Mouse (Mus musculus) CH12.LX (cell line): Measurements from ENCODE around the gene Fibp. TPM values are rescaled to one million over a fixed set of nuclear protein-coding genes. Genes with fewer than 3 reads are reported as not detected.

Experiments used
- DNase-seq: peaks from one replicate; pipeline ENCODE4 v3.0.0-alpha.2; 2013; ENCODE audit errors: extremely low read depth
- H3K27ac ChIP-seq: 2 replicates; pipeline ENCODE4 v1.5.1; 2012; ENCODE audit warnings: low read depth, mild to moderate bottlenecking, control low read depth, moderate library complexity; ENCODE audit not compliant: insufficient read depth
- H3K27me3 ChIP-seq: replicated peaks from 2 replicates; pipeline ENCODE3; 2012; ENCODE audit warnings: inconsistent platforms
- H3K36me3 ChIP-seq, 2 experiments: replicated peaks in 1 of 2; 2 replicates each; pipeline versions ENCODE3 to v1.6.1; 2012; ENCODE audit warnings: inconsistent platforms in 1 of 2, low read length in 1 of 2, mild to moderate bottlenecking in 1 of 2, mixed read lengths in 1 of 2, moderate library complexity in 1 of 2; ENCODE audit not compliant: control insufficient read depth in 1 of 2, insufficient read depth in 1 of 2
- H3K4me1 ChIP-seq, 2 experiments: 2 replicates each; pipeline ENCODE4 v1.6.1; 2012; ENCODE audit warnings: inconsistent platforms in 1 of 2, moderate library complexity in 1 of 2; ENCODE audit not compliant: insufficient read depth in 2 of 2, control insufficient read depth in 1 of 2
- H3K4me2 ChIP-seq: 2 replicates; pipeline ENCODE4 v1.6.1; 2012; ENCODE audit warnings: low read depth, mild to moderate bottlenecking, control low read depth; ENCODE audit not compliant: poor library complexity, insufficient read depth, severe bottlenecking
- H3K4me3 ChIP-seq, 3 experiments: fragments of 150-350 bp in 1 of 3; sonication (generic) in 1 of 3; replicated peaks in 1 of 3; 2 replicates each; pipeline versions ENCODE3 to v1.5.1; 2011 to 2012; ENCODE audit warnings: low read depth in 2 of 3, low read length in 2 of 3, mild to moderate bottlenecking in 2 of 3, moderate library complexity in 2 of 3, control low read depth in 1 of 3, improper control_type of control experiment in 1 of 3, inconsistent platforms in 1 of 3, mixed read lengths in 1 of 3; ENCODE audit not compliant: poor library complexity in 1 of 3
- H3K79me2 ChIP-seq: replicated peaks from 2 replicates; pipeline ENCODE4 v1.6.1; 2012; ENCODE audit warnings: mild to moderate bottlenecking, moderate library complexity; ENCODE audit not compliant: control insufficient read depth, poor library complexity, insufficient read depth, severe bottlenecking; ENCODE audit errors: extremely low read depth
- H3K9ac ChIP-seq: 2 replicates; pipeline ENCODE4 v1.6.1; 2012; ENCODE audit warnings: low read depth, mild to moderate bottlenecking, control low read depth, moderate library complexity; ENCODE audit not compliant: insufficient read depth
- H3K9me3 ChIP-seq: replicated peaks from 2 replicates; pipeline ENCODE3; 2012; ENCODE audit warnings: low read length, inconsistent platforms, mixed read lengths
- BHLHE40 ChIP-seq: IDR thresholded peaks from 2 replicates; pipeline ENCODE4 v1.6.1; 2011; ENCODE audit warnings: mild to moderate bottlenecking, low read depth, low read length, improper control_type of control experiment
- CHD1 ChIP-seq: IDR thresholded peaks from 2 replicates; pipeline ENCODE4 v1.6.1; 2012; ENCODE audit warnings: low read depth, low read length, improper control_type of control experiment, inconsistent platforms
- CHD2 ChIP-seq: IDR thresholded peaks from 2 replicates; pipeline ENCODE4 v1.6.1; 2011; ENCODE audit warnings: low read length, improper control_type of control experiment
- CTCF ChIP-seq, 2 experiments: IDR thresholded peaks in 1 of 2; conservative IDR thresholded peaks in 1 of 2; 2 replicates each; pipeline ENCODE4 v1.5.1; 2011 to 2012; ENCODE audit warnings: low read depth in 2 of 2, low read length in 2 of 2, improper control_type of control experiment in 1 of 2, inconsistent platforms in 1 of 2, mild to moderate bottlenecking in 1 of 2, moderate library complexity in 1 of 2
- E2F4 ChIP-seq: IDR thresholded peaks from 2 replicates; pipeline ENCODE4 v1.6.1; 2011; ENCODE audit warnings: low read depth, low read length, improper control_type of control experiment; ENCODE audit not compliant: insufficient replicate concordance
- ELF1 ChIP-seq: IDR thresholded peaks from 2 replicates; pipeline ENCODE4 v1.6.1; 2014; ENCODE audit warnings: low read depth, mild to moderate bottlenecking, inconsistent platforms, low read length, improper control_type of control experiment
- EP300 ChIP-seq: IDR thresholded peaks from 2 replicates; pipeline ENCODE4 v1.6.1; 2011; ENCODE audit warnings: low read length, improper control_type of control experiment
- ETS1 ChIP-seq: conservative IDR thresholded peaks from 2 replicates; pipeline ENCODE4 v1.6.1; 2012; ENCODE audit warnings: low read depth, mild to moderate bottlenecking, inconsistent platforms, low read length, improper control_type of control experiment, moderate library complexity
- GABPA ChIP-seq: IDR thresholded peaks from 2 replicates; pipeline ENCODE4 v1.6.1; 2012; ENCODE audit warnings: low read depth, low read length, improper control_type of control experiment, inconsistent platforms; ENCODE audit not compliant: insufficient replicate concordance
- HCFC1 ChIP-seq: IDR thresholded peaks from 2 replicates; pipeline ENCODE4 v1.6.1; 2012; ENCODE audit warnings: low read depth, mild to moderate bottlenecking, inconsistent platforms, low read length, improper control_type of control experiment
- IRF4 ChIP-seq: IDR thresholded peaks from 2 replicates; pipeline ENCODE4 v1.6.1; 2014; ENCODE audit warnings: low read depth, mild to moderate bottlenecking, inconsistent platforms, low read length, improper control_type of control experiment
- JUN ChIP-seq: IDR thresholded peaks from 2 replicates; pipeline ENCODE4 v1.6.1; 2011; ENCODE audit warnings: low read depth, mild to moderate bottlenecking, low read length, improper control_type of control experiment, moderate library complexity; ENCODE audit not compliant: insufficient read depth
- JUND ChIP-seq: conservative IDR thresholded peaks from 2 replicates; pipeline ENCODE4 v1.6.1; 2011; ENCODE audit warnings: low read depth, low read length, improper control_type of control experiment
- KAT2A ChIP-seq: IDR thresholded peaks from 2 replicates; pipeline ENCODE4 v1.6.1; 2012; ENCODE audit warnings: low read length, improper control_type of control experiment, inconsistent platforms; ENCODE audit not compliant: insufficient replicate concordance
- MAFK ChIP-seq: IDR thresholded peaks from 2 replicates; pipeline ENCODE4 v1.6.1; 2011; ENCODE audit warnings: low read length, improper control_type of control experiment; ENCODE audit not compliant: insufficient replicate concordance
- MAX ChIP-seq: IDR thresholded peaks from 2 replicates; pipeline ENCODE4 v1.6.1; 2011; ENCODE audit warnings: low read length, improper control_type of control experiment
- MAZ ChIP-seq: IDR thresholded peaks from 2 replicates; pipeline ENCODE4 v1.6.1; 2012; ENCODE audit warnings: low read depth, mild to moderate bottlenecking, inconsistent platforms, low read length, improper control_type of control experiment, moderate library complexity
- MEF2A ChIP-seq: IDR thresholded peaks from 2 replicates; pipeline ENCODE4 v1.6.1; 2014; ENCODE audit warnings: low read depth, mild to moderate bottlenecking, inconsistent platforms, low read length, improper control_type of control experiment, borderline replicate concordance
- MXI1 ChIP-seq: IDR thresholded peaks from 2 replicates; pipeline ENCODE4 v1.6.1; 2011; ENCODE audit warnings: mild to moderate bottlenecking, low read depth, low read length, improper control_type of control experiment
- MYC ChIP-seq: IDR thresholded peaks from 2 replicates; pipeline ENCODE4 v1.6.1; 2011; ENCODE audit warnings: low read depth, mild to moderate bottlenecking, improper control_type of control experiment, low read length
- NELFE ChIP-seq: IDR thresholded peaks from 2 replicates; pipeline ENCODE4 v1.6.1; 2011; ENCODE audit warnings: low read depth, low read length, improper control_type of control experiment
- NRF1 ChIP-seq: IDR thresholded peaks from 2 replicates; pipeline ENCODE4 v1.6.1; 2014; ENCODE audit warnings: low read depth, mild to moderate bottlenecking, inconsistent platforms, low read length, improper control_type of control experiment, moderate library complexity
- PAX5 ChIP-seq: IDR thresholded peaks from 2 replicates; pipeline ENCODE4 v1.6.1; 2012; ENCODE audit warnings: low read length, inconsistent platforms, mixed read lengths
- POLR2A ChIP-seq: IDR thresholded peaks from 2 replicates; pipeline ENCODE4 v1.6.1; 2011; ENCODE audit warnings: low read depth, mild to moderate bottlenecking, improper control_type of control experiment, low read length
- RAD21 ChIP-seq: IDR thresholded peaks from 2 replicates; pipeline ENCODE4 v1.6.1; 2011; ENCODE audit warnings: low read depth, mild to moderate bottlenecking, low read length, improper control_type of control experiment, moderate library complexity
- RCOR1 ChIP-seq: conservative IDR thresholded peaks from 2 replicates; pipeline ENCODE4 v1.6.1; 2012; ENCODE audit warnings: low read depth, mild to moderate bottlenecking, inconsistent platforms, low read length, improper control_type of control experiment
- SIN3A ChIP-seq: IDR thresholded peaks from 2 replicates; pipeline ENCODE4 v1.6.1; 2012; ENCODE audit warnings: low read length, improper control_type of control experiment, inconsistent platforms
- SMC3 ChIP-seq: IDR thresholded peaks from 2 replicates; pipeline ENCODE4 v1.6.1; 2011; ENCODE audit warnings: low read depth, low read length, improper control_type of control experiment
- TBP ChIP-seq: conservative IDR thresholded peaks from 2 replicates; pipeline ENCODE4 v1.6.1; 2011; ENCODE audit warnings: low read depth, low read length, improper control_type of control experiment
- TCF12 ChIP-seq: IDR thresholded peaks from 2 replicates; pipeline ENCODE4 v1.6.1; 2014; ENCODE audit warnings: low read depth, mild to moderate bottlenecking, inconsistent platforms, low read length, improper control_type of control experiment
- UBTF ChIP-seq: IDR thresholded peaks from 2 replicates; pipeline ENCODE4 v1.6.1; 2012; ENCODE audit warnings: low read depth, mild to moderate bottlenecking, inconsistent platforms, low read length, improper control_type of control experiment, moderate library complexity
- USF1 ChIP-seq: IDR thresholded peaks from 2 replicates; pipeline ENCODE4 v1.6.1; 2014; ENCODE audit warnings: low read depth, mild to moderate bottlenecking, inconsistent platforms, low read length, improper control_type of control experiment
- USF2 ChIP-seq: conservative IDR thresholded peaks from 2 replicates; pipeline ENCODE4 v1.6.1; 2011; ENCODE audit warnings: low read depth, low read length, improper control_type of control experiment
- ZC3H11A ChIP-seq: IDR thresholded peaks from 2 replicates; pipeline ENCODE4 v1.6.1; 2012; ENCODE audit warnings: low read depth, mild to moderate bottlenecking, inconsistent platforms, low read length, improper control_type of control experiment
- ZKSCAN1 ChIP-seq: IDR thresholded peaks from 2 replicates; pipeline ENCODE4 v1.6.1; 2012; ENCODE audit warnings: low read depth, inconsistent platforms, low read length, improper control_type of control experiment, borderline replicate concordance
- ZMIZ1 ChIP-seq: IDR thresholded peaks from 2 replicates; pipeline ENCODE4 v1.6.1; 2012; ENCODE audit warnings: low read depth, mild to moderate bottlenecking, inconsistent platforms, low read length, improper control_type of control experiment
- ZNF384 ChIP-seq: IDR thresholded peaks from 2 replicates; pipeline ENCODE4 v1.6.1; 2012; ENCODE audit warnings: low read depth, low read length, improper control_type of control experiment, inconsistent platforms
- dilution Hi-C: fragments of 300-500 bp; cut with MboI; formaldehyde crosslinking; loops from 2 replicates; pipeline ENCODE4 v1.14.3; 2020; ENCODE audit warnings: low sequenced_read_pairs; ENCODE audit not compliant: extremely low pct_unique_long_range_greater_than_20kb, extremely low pct_ligation_motif_present
- in situ Hi-C: fragments of 300-500 bp; cut with MboI; formaldehyde crosslinking; loops from 3 replicates; pipeline ENCODE4 v1.14.3; 2019; ENCODE audit warnings: low sequenced_read_pairs, low pct_ligation_motif_present, low pct_unique_long_range_greater_than_20kb, mixed read lengths
- polyA plus RNA-seq: library from polyadenylated mRNA; unstranded; fragments of >175 nt; gene quantifications from 2 replicates; pipeline ENCODE4 v1.2.1, GENCODE M21; 2012; ENCODE audit warnings: low read depth; ENCODE audit not compliant: insufficient read length
- total RNA-seq, 2 experiments: library from RNA; depleted of rRNA; stranded (reverse); fragments of 300-350 nt in 1 of 2; fragments of >200 nt in 1 of 2; gene quantifications; 2 replicates each; pipeline ENCODE4 v1.2.3; 2012 to 2014

The Fibp gene
- total and polyA plus RNA-seq, 3 experiments, result 29.1 to 74.9 (median 37.5) TPM

- H3K27ac ChIP-seq, result peak within 1 kb of the TSS; percentile 78
- H3K9me3 ChIP-seq, result no peaks in the 10 kb centered on the region
- H3K9ac ChIP-seq, result peak within 1 kb of the TSS; percentile 65
- DNase-seq, result peak; percentile 97
- H3K27me3 ChIP-seq, result no peaks in the 10 kb centered on the region
- peaks cover 34 to 48% of the 10 kb centered on the region in 2 experiments for H3K36me3 ChIP-seq
- peak within 1 kb of the TSS; percentile 81 for H3K4me2 ChIP-seq
- peaks cover 16% of the 10 kb centered on the region for H3K79me2 ChIP-seq
- peaks cover 2 to 31% of the 10 kb centered on the region in 2 experiments; a peak in 3 of 4 replicates for H3K4me1 ChIP-seq
- peak within 1 kb of the TSS; percentile 71 to 78 (median 75) for H3K4me3 ChIP-seq
- in situ Hi-C loops, result no loop called here
- dilution Hi-C loops, result no loop called here
- TF ChIP-seq ZMIZ1, result peak; percentile 96
- peak; percentile 75 for TF ChIP-seq KAT2A
- peak; percentile 96 for TF ChIP-seq NELFE
- peak; percentile 75 for TF ChIP-seq MEF2A
- TF ChIP-seq GABPA, result peak; percentile 80
- peak; percentile 70 for TF ChIP-seq CHD2
- no peak; the same call in 1 of the 2 replicates for TF ChIP-seq IRF4
- TF ChIP-seq CHD1, result 0 out of 2 replicates have a peak, but pooled peaks have one; percentile 59
- TF ChIP-seq JUN, result no peak
- peak; percentile 50 for TF ChIP-seq RAD21
- TF ChIP-seq E2F4, result 0 out of 2 replicates have a peak, but pooled peaks have one; percentile 67
- TF ChIP-seq USF1, result peak; percentile 38; the same call in 1 of the 2 replicates
- TF ChIP-seq ZKSCAN1, result no peak
- peak; percentile 31; the same call in 1 of the 2 replicates for TF ChIP-seq MYC
- TF ChIP-seq ELF1, result peak; percentile 74
- TF ChIP-seq MAFK, result no peak; the same call in 1 of the 2 replicates
- TF ChIP-seq NRF1, result no peak
- no peak for TF ChIP-seq ZC3H11A
- peak; percentile 85 for TF ChIP-seq MAX
- TF ChIP-seq ETS1, result peak; percentile 42; the same call in 1 of the 2 replicates
- TF ChIP-seq SIN3A, result peak; percentile 100
- peak; percentile 93 for TF ChIP-seq ZNF384
- no peak for TF ChIP-seq PAX5
- peak; percentile 61; the same call in 1 of the 2 replicates for TF ChIP-seq UBTF
- peak; percentile 54 for TF ChIP-seq BHLHE40
- 0 out of 2 replicates have a peak, but pooled peaks have one; percentile 14 for TF ChIP-seq EP300
- no peak for TF ChIP-seq USF2
- TF ChIP-seq MAZ, result peak; percentile 86
- TF ChIP-seq HCFC1, result peak; percentile 84
- no peak; the same call in 1 of the 2 replicates for TF ChIP-seq RCOR1
- TF ChIP-seq TCF12, result peak; percentile 80
- peak; percentile 92 for TF ChIP-seq POLR2A
- TF ChIP-seq MXI1, result peak; percentile 85; the same call in 1 of the 2 replicates
- TF ChIP-seq SMC3, result peak; percentile 76
- TF ChIP-seq CTCF (conservative IDR thresholded peaks at IDR 0.05 in 1 of 2, IDR thresholded peaks at IDR 0.05 in 1 of 2; ENCODE audit: low read depth in 2 of 2, low read length in 2 of 2), result peak; percentile 61 to 86; a peak in 3 of 4 replicates
- 0 out of 2 replicates have a peak, but pooled peaks have one; percentile 38 for TF ChIP-seq TBP
- 0 out of 2 replicates have a peak, but pooled peaks have one; percentile 49 for TF ChIP-seq JUND
Measured at GRCm38 (mm10) chr19:5487768-5488550, 27.5 kb downstream of the Fibp start, which contains the start of gene Mus81. Gene Mus81 (minus strand): TSS chr19:5488402.
